Mouse (Mus musculus) CH12.LX (cell line): ENCODE results near the gene Gm20388. TPM values are rescaled to one million over a fixed set of nuclear protein-coding genes. Genes with fewer than 3 reads are reported as not detected.

ENCODE experiments used
- DNase-seq: peaks from one replicate; pipeline ENCODE4 v3.0.0-alpha.2; 2013; ENCODE audit errors: extremely low read depth
- H3K27ac ChIP-seq: 2 replicates; pipeline ENCODE4 v1.5.1; 2012; ENCODE audit warnings: low read depth, mild to moderate bottlenecking, control low read depth, moderate library complexity; ENCODE audit not compliant: insufficient read depth
- H3K27me3 ChIP-seq: replicated peaks from 2 replicates; pipeline ENCODE3; 2012; ENCODE audit warnings: inconsistent platforms
- H3K36me3 ChIP-seq, 2 experiments: replicated peaks in 1 of 2; 2 replicates each; pipeline versions ENCODE3 to v1.6.1; 2012; ENCODE audit warnings: inconsistent platforms in 1 of 2, low read length in 1 of 2, mild to moderate bottlenecking in 1 of 2, mixed read lengths in 1 of 2, moderate library complexity in 1 of 2; ENCODE audit not compliant: control insufficient read depth in 1 of 2, insufficient read depth in 1 of 2
- H3K4me1 ChIP-seq, 2 experiments: 2 replicates each; pipeline ENCODE4 v1.6.1; 2012; ENCODE audit warnings: inconsistent platforms in 1 of 2, moderate library complexity in 1 of 2; ENCODE audit not compliant: insufficient read depth in 2 of 2, control insufficient read depth in 1 of 2
- H3K4me2 ChIP-seq: 2 replicates; pipeline ENCODE4 v1.6.1; 2012; ENCODE audit warnings: low read depth, mild to moderate bottlenecking, control low read depth; ENCODE audit not compliant: poor library complexity, insufficient read depth, severe bottlenecking
- H3K4me3 ChIP-seq, 3 experiments: fragments of 150-350 bp in 1 of 3; sonication (generic) in 1 of 3; replicated peaks in 1 of 3; 2 replicates each; pipeline versions ENCODE3 to v1.5.1; 2011 to 2012; ENCODE audit warnings: low read depth in 2 of 3, low read length in 2 of 3, mild to moderate bottlenecking in 2 of 3, moderate library complexity in 2 of 3, control low read depth in 1 of 3, improper control_type of control experiment in 1 of 3, inconsistent platforms in 1 of 3, mixed read lengths in 1 of 3; ENCODE audit not compliant: poor library complexity in 1 of 3
- H3K79me2 ChIP-seq: replicated peaks from 2 replicates; pipeline ENCODE4 v1.6.1; 2012; ENCODE audit warnings: mild to moderate bottlenecking, moderate library complexity; ENCODE audit not compliant: control insufficient read depth, poor library complexity, insufficient read depth, severe bottlenecking; ENCODE audit errors: extremely low read depth
- H3K9ac ChIP-seq: 2 replicates; pipeline ENCODE4 v1.6.1; 2012; ENCODE audit warnings: low read depth, mild to moderate bottlenecking, control low read depth, moderate library complexity; ENCODE audit not compliant: insufficient read depth
- H3K9me3 ChIP-seq: replicated peaks from 2 replicates; pipeline ENCODE3; 2012; ENCODE audit warnings: low read length, inconsistent platforms, mixed read lengths
- BHLHE40 ChIP-seq: IDR thresholded peaks from 2 replicates; pipeline ENCODE4 v1.6.1; 2011; ENCODE audit warnings: mild to moderate bottlenecking, low read depth, low read length, improper control_type of control experiment
- CHD1 ChIP-seq: IDR thresholded peaks from 2 replicates; pipeline ENCODE4 v1.6.1; 2012; ENCODE audit warnings: low read depth, low read length, improper control_type of control experiment, inconsistent platforms
- CHD2 ChIP-seq: IDR thresholded peaks from 2 replicates; pipeline ENCODE4 v1.6.1; 2011; ENCODE audit warnings: low read length, improper control_type of control experiment
- CTCF ChIP-seq, 2 experiments: IDR thresholded peaks in 1 of 2; conservative IDR thresholded peaks in 1 of 2; 2 replicates each; pipeline ENCODE4 v1.5.1; 2011 to 2012; ENCODE audit warnings: low read depth in 2 of 2, low read length in 2 of 2, improper control_type of control experiment in 1 of 2, inconsistent platforms in 1 of 2, mild to moderate bottlenecking in 1 of 2, moderate library complexity in 1 of 2
- E2F4 ChIP-seq: IDR thresholded peaks from 2 replicates; pipeline ENCODE4 v1.6.1; 2011; ENCODE audit warnings: low read depth, low read length, improper control_type of control experiment; ENCODE audit not compliant: insufficient replicate concordance
- ELF1 ChIP-seq: IDR thresholded peaks from 2 replicates; pipeline ENCODE4 v1.6.1; 2014; ENCODE audit warnings: low read depth, mild to moderate bottlenecking, inconsistent platforms, low read length, improper control_type of control experiment
- ETS1 ChIP-seq: conservative IDR thresholded peaks from 2 replicates; pipeline ENCODE4 v1.6.1; 2012; ENCODE audit warnings: low read depth, mild to moderate bottlenecking, inconsistent platforms, low read length, improper control_type of control experiment, moderate library complexity
- GABPA ChIP-seq: IDR thresholded peaks from 2 replicates; pipeline ENCODE4 v1.6.1; 2012; ENCODE audit warnings: low read depth, low read length, improper control_type of control experiment, inconsistent platforms; ENCODE audit not compliant: insufficient replicate concordance
- IRF4 ChIP-seq: IDR thresholded peaks from 2 replicates; pipeline ENCODE4 v1.6.1; 2014; ENCODE audit warnings: low read depth, mild to moderate bottlenecking, inconsistent platforms, low read length, improper control_type of control experiment
- JUN ChIP-seq: IDR thresholded peaks from 2 replicates; pipeline ENCODE4 v1.6.1; 2011; ENCODE audit warnings: low read depth, mild to moderate bottlenecking, low read length, improper control_type of control experiment, moderate library complexity; ENCODE audit not compliant: insufficient read depth
- KAT2A ChIP-seq: IDR thresholded peaks from 2 replicates; pipeline ENCODE4 v1.6.1; 2012; ENCODE audit warnings: low read length, improper control_type of control experiment, inconsistent platforms; ENCODE audit not compliant: insufficient replicate concordance
- MAX ChIP-seq: IDR thresholded peaks from 2 replicates; pipeline ENCODE4 v1.6.1; 2011; ENCODE audit warnings: low read length, improper control_type of control experiment
- MAZ ChIP-seq: IDR thresholded peaks from 2 replicates; pipeline ENCODE4 v1.6.1; 2012; ENCODE audit warnings: low read depth, mild to moderate bottlenecking, inconsistent platforms, low read length, improper control_type of control experiment, moderate library complexity
- MEF2A ChIP-seq: IDR thresholded peaks from 2 replicates; pipeline ENCODE4 v1.6.1; 2014; ENCODE audit warnings: low read depth, mild to moderate bottlenecking, inconsistent platforms, low read length, improper control_type of control experiment, borderline replicate concordance
- MXI1 ChIP-seq: IDR thresholded peaks from 2 replicates; pipeline ENCODE4 v1.6.1; 2011; ENCODE audit warnings: mild to moderate bottlenecking, low read depth, low read length, improper control_type of control experiment
- MYC ChIP-seq: IDR thresholded peaks from 2 replicates; pipeline ENCODE4 v1.6.1; 2011; ENCODE audit warnings: low read depth, mild to moderate bottlenecking, improper control_type of control experiment, low read length
- NRF1 ChIP-seq: IDR thresholded peaks from 2 replicates; pipeline ENCODE4 v1.6.1; 2014; ENCODE audit warnings: low read depth, mild to moderate bottlenecking, inconsistent platforms, low read length, improper control_type of control experiment, moderate library complexity
- POLR2AphosphoS2 ChIP-seq: IDR thresholded peaks from 2 replicates; pipeline ENCODE4 v1.6.1; 2011; ENCODE audit warnings: low read depth, low read length, improper control_type of control experiment
- RAD21 ChIP-seq: IDR thresholded peaks from 2 replicates; pipeline ENCODE4 v1.6.1; 2011; ENCODE audit warnings: low read depth, mild to moderate bottlenecking, low read length, improper control_type of control experiment, moderate library complexity
- RCOR1 ChIP-seq: conservative IDR thresholded peaks from 2 replicates; pipeline ENCODE4 v1.6.1; 2012; ENCODE audit warnings: low read depth, mild to moderate bottlenecking, inconsistent platforms, low read length, improper control_type of control experiment
- SIN3A ChIP-seq: IDR thresholded peaks from 2 replicates; pipeline ENCODE4 v1.6.1; 2012; ENCODE audit warnings: low read length, improper control_type of control experiment, inconsistent platforms
- SMC3 ChIP-seq: IDR thresholded peaks from 2 replicates; pipeline ENCODE4 v1.6.1; 2011; ENCODE audit warnings: low read depth, low read length, improper control_type of control experiment
- TBP ChIP-seq: conservative IDR thresholded peaks from 2 replicates; pipeline ENCODE4 v1.6.1; 2011; ENCODE audit warnings: low read depth, low read length, improper control_type of control experiment
- UBTF ChIP-seq: IDR thresholded peaks from 2 replicates; pipeline ENCODE4 v1.6.1; 2012; ENCODE audit warnings: low read depth, mild to moderate bottlenecking, inconsistent platforms, low read length, improper control_type of control experiment, moderate library complexity
- USF1 ChIP-seq: IDR thresholded peaks from 2 replicates; pipeline ENCODE4 v1.6.1; 2014; ENCODE audit warnings: low read depth, mild to moderate bottlenecking, inconsistent platforms, low read length, improper control_type of control experiment
- USF2 ChIP-seq: conservative IDR thresholded peaks from 2 replicates; pipeline ENCODE4 v1.6.1; 2011; ENCODE audit warnings: low read depth, low read length, improper control_type of control experiment
- ZKSCAN1 ChIP-seq: IDR thresholded peaks from 2 replicates; pipeline ENCODE4 v1.6.1; 2012; ENCODE audit warnings: low read depth, inconsistent platforms, low read length, improper control_type of control experiment, borderline replicate concordance
- ZMIZ1 ChIP-seq: IDR thresholded peaks from 2 replicates; pipeline ENCODE4 v1.6.1; 2012; ENCODE audit warnings: low read depth, mild to moderate bottlenecking, inconsistent platforms, low read length, improper control_type of control experiment
- ZNF384 ChIP-seq: IDR thresholded peaks from 2 replicates; pipeline ENCODE4 v1.6.1; 2012; ENCODE audit warnings: low read depth, low read length, improper control_type of control experiment, inconsistent platforms
- dilution Hi-C: fragments of 300-500 bp; cut with MboI; formaldehyde crosslinking; loops from 2 replicates; pipeline ENCODE4 v1.14.3; 2020; ENCODE audit warnings: low sequenced_read_pairs; ENCODE audit not compliant: extremely low pct_unique_long_range_greater_than_20kb, extremely low pct_ligation_motif_present
- in situ Hi-C: fragments of 300-500 bp; cut with MboI; formaldehyde crosslinking; loops from 3 replicates; pipeline ENCODE4 v1.14.3; 2019; ENCODE audit warnings: low sequenced_read_pairs, low pct_ligation_motif_present, low pct_unique_long_range_greater_than_20kb, mixed read lengths
- polyA plus RNA-seq: library from polyadenylated mRNA; unstranded; fragments of >175 nt; gene quantifications from 2 replicates; pipeline ENCODE4 v1.2.1, GENCODE M21; 2012; ENCODE audit warnings: low read depth; ENCODE audit not compliant: insufficient read length
- total RNA-seq, 2 experiments: library from RNA; depleted of rRNA; stranded (reverse); fragments of 300-350 nt in 1 of 2; fragments of >200 nt in 1 of 2; gene quantifications; 2 replicates each; pipeline ENCODE4 v1.2.3; 2012 to 2014

Gene Gm20388
- total and polyA plus RNA-seq, 3 experiments, result 14.8 to 26.3 (median 22.2) TPM

- Histone ChIP-seq H3K4me2 (no peak overlapping the region), H3K9me3 (no peaks in the 10 kb centered on the region), H3K27me3 (peaks cover 43% of the 10 kb centered on the region), H3K36me3 (no peaks in the 10 kb centered on the region), H3K4me3 (no peak overlapping the region), H3K4me1 (no peaks in the 10 kb centered on the region), H3K79me2 (no peaks in the 10 kb centered on the region), H3K9ac (no peak overlapping the region), H3K27ac (no peak overlapping the region)
- DNase-seq, result no peak
- TF ChIP-seq RAD21 (no peak), SIN3A (no peak), MAX (no peak), MYC (no peak), CTCF (conservative IDR thresholded peaks at IDR 0.05 in 1 of 2, IDR thresholded peaks at IDR 0.05 in 1 of 2; ENCODE audit: low read depth in 2 of 2, low read length in 2 of 2) (no peak), KAT2A (no peak), UBTF (no peak), ZKSCAN1 (no peak), CHD2 (no peak), USF2 (no peak), MEF2A (no peak), ELF1 (no peak), SMC3 (no peak), MXI1 (no peak), ZMIZ1 (no peak), POLR2AphosphoS2 (no peak), TBP (no peak), NRF1 (no peak), E2F4 (no peak), ZNF384 (no peak)
- in situ Hi-C loops, result no loop called here
- dilution Hi-C loops, result no loop called here
These were observed 3798.1 kb downstream of the Gm20388 start for GRCm38 (mm10) chr8:123708729-123709128.

GRCm38 (mm10) chr8:123710335-123710734 is 3799.7 kb downstream of the Gm20388 start:
- TF ChIP-seq SMC3 (no peak), RCOR1 (no peak), CHD1 (no peak), MAZ (no peak), UBTF (no peak), ETS1 (no peak), ZNF384 (no peak), SIN3A (no peak), JUN (no peak), BHLHE40 (no peak), ELF1 (no peak), POLR2AphosphoS2 (no peak), IRF4 (no peak), GABPA (no peak), USF1 (no peak), MEF2A (no peak), E2F4 (no peak)
- no peaks in the 10 kb centered on the region for H3K4me1 ChIP-seq
- H3K36me3 ChIP-seq, result no peaks in the 10 kb centered on the region
- H3K27me3 ChIP-seq, result peaks cover 58% of the 10 kb centered on the region
- no peak overlapping the region for H3K27ac ChIP-seq
- no peak overlapping the region for H3K4me3 ChIP-seq
- H3K79me2 ChIP-seq, result no peaks in the 10 kb centered on the region
- no peak for DNase-seq
- in situ Hi-C loops, result no loop called here
- no peak overlapping the region for H3K9ac ChIP-seq
- dilution Hi-C loops, result no loop called here
- no peaks in the 10 kb centered on the region for H3K9me3 ChIP-seq
- no peak overlapping the region for H3K4me2 ChIP-seq
